Mouse (Mus musculus) neutrophil, adult 65 days (primary cell): ENCODE data around the gene Prss1. TPM values are rescaled to one million over a fixed set of nuclear protein-coding genes. Genes with fewer than 3 reads are reported as not detected.

Experiments used
- total RNA-seq: library from RNA; stranded (reverse); gene quantifications from 2 replicates; pipeline ENCODE4 v1.2.4, GENCODE M21; 2023

Gene Prss1
- total RNA-seq: not detected in 2 replicates

DNA sequence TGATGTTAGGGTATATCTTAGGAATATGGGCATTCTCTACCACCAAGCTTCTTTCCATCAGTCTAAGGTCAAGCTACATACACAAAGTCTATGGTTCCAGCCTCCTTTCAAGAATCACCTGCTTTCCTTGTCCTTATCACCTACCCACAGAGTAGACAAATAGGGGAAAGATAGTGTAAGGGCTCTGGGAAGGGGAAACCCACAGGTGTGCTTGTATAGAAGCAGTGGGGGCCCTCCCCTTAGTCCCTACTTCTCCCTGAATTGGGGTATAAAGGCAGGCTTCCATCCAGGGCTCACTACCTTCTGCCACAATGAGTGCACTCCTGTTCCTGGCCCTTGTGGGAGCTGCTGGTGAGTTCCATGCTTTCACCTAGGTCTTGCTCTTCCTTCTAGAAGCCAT lies at the start of gene Prss1:
Gene Prss1, plus strand, starts transcription at position 301 of the 400 bp plus-strand sequence.

DNA sequence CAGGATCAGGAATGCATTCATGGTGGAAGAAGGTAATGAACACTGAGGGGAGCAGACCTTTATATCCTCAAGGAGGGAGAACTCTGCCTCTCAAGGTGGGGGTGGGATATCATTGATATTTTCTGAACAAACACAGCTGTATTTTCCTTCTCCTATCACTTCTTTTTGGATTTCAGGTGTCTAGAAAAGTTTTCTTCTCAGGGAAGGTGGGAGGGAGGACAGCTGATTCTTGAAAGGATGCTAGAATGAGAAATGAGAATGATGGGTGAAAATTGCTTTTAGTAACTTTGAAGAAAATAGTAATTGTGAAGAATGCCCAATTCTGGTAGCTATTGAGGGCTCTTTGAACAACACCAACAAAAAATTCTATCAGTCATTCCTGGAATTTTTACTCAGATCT lies 12.7 kb upstream of the Prss1 start, which contains the start of gene Gm10334:
Gene Gm10334, minus strand, starts transcription at position 101 of the 400 bp plus-strand sequence.

Other genes with a start within 250 kb of the Prss1 start
- gene Try4, start 156.7 kb upstream of the Prss1 start, total RNA-seq: not detected in 2 replicates
- not detected in 2 replicates for gene Try5, start 142.1 kb upstream of the Prss1 start, total RNA-seq
- not detected in 2 replicates for gene Try10, start 104.8 kb upstream of the Prss1 start, total RNA-seq
- not detected in 2 replicates for gene Prss3, start 81.3 kb upstream of the Prss1 start, total RNA-seq
- not detected in 2 replicates for gene Gm5771, start 66.6 kb upstream of the Prss1 start, total RNA-seq
- not detected in 2 replicates for gene Gm10334, start 12.8 kb upstream of the Prss1 start, total RNA-seq
- gene Prss2, start 62.9 kb downstream of the Prss1 start, total RNA-seq: 0.86 TPM in 1 of 2 replicates, not detected in the other
- gene Ephb6, start 146.6 kb downstream of the Prss1 start, total RNA-seq: 1.7 TPM in 1 of 2 replicates, not detected in the other
- gene Trpv6, start 177.5 kb downstream of the Prss1 start, total RNA-seq: not detected in 2 replicates
- gene Trpv5, start 221.8 kb downstream of the Prss1 start, total RNA-seq: not detected in 2 replicates
- gene Llcfc1, start 225.5 kb downstream of the Prss1 start, total RNA-seq: not detected in 2 replicates
- 4.7 and 7.8 TPM in 2 replicates for gene Kel, start 245.4 kb downstream of the Prss1 start, total RNA-seq